Mouse (Mus musculus): ENCODE results near the gene H2afj. TPM values are rescaled to one million over a fixed set of nuclear protein-coding genes. Genes with fewer than 3 reads are reported as not detected.
A peak's percentile ranks its signal among the peaks of the same experiment; 100 is the strongest.

The H2afj gene
- 135 and 139 TPM in 2 replicates for polyA plus RNA-seq (2012; rRNA removed)

GRCm38 (mm10) chr6:136808014-136808417, at the start of gene H2afj:
H2afj (plus strand) TSS chr6:136808244.
- no peak for TF ChIP-seq CTCF (IDR thresholded peaks at IDR 0.05; ENCODE audit: extremely low read depth, insufficient read depth, low read length)
- peak; percentile 35; the same call in 1 of the 2 replicates for TF ChIP-seq POLR2A (IDR thresholded peaks at IDR 0.05; ENCODE audit: extremely low read depth, insufficient read depth, low read length)
- Histone ChIP-seq H3K27ac (ENCODE audit: insufficient read depth, low read length) (peak within 1 kb of the TSS; percentile 47), H3K4me1 (ENCODE audit: control insufficient read depth, insufficient read depth, low read length) (no peaks in the 10 kb centered on the region), H3K4me3 (ENCODE audit: insufficient read depth, low read length) (peak within 1 kb of the TSS; percentile 84)

GRCm38 (mm10) chr6:136763912-136764311, 44.1 kb upstream of the H2afj start:
- TF ChIP-seq CTCF (IDR thresholded peaks at IDR 0.05; ENCODE audit: extremely low read depth, insufficient read depth, low read length) = no peak
- no peak for TF ChIP-seq POLR2A (IDR thresholded peaks at IDR 0.05; ENCODE audit: extremely low read depth, insufficient read depth, low read length)
- Histone ChIP-seq H3K4me1 (ENCODE audit: control insufficient read depth, insufficient read depth, low read length) (no peaks in the 10 kb centered on the region), H3K27ac (ENCODE audit: insufficient read depth, low read length) (no peak overlapping the region), H3K4me3 (ENCODE audit: insufficient read depth, low read length) (no peak overlapping the region)

- TF ChIP-seq CTCF (IDR thresholded peaks at IDR 0.05; ENCODE audit: extremely low read depth, insufficient read depth, low read length) (no peak), POLR2A (IDR thresholded peaks at IDR 0.05; ENCODE audit: extremely low read depth, insufficient read depth, low read length) (no peak)
- Histone ChIP-seq H3K27ac (ENCODE audit: insufficient read depth, low read length) (no peak overlapping the region), H3K4me1 (ENCODE audit: control insufficient read depth, insufficient read depth, low read length) (no peaks in the 10 kb centered on the region), H3K4me3 (ENCODE audit: insufficient read depth, low read length) (no peak overlapping the region)
These were observed 38.9 kb upstream of the H2afj start for GRCm38 (mm10) chr6:136769143-136769542.

GRCm38 (mm10) chr6:136769859-136770258, 38.2 kb upstream of the H2afj start:
- no peaks in the 10 kb centered on the region for H3K4me1 ChIP-seq (ENCODE audit: control insufficient read depth, insufficient read depth, low read length)
- TF ChIP-seq CTCF (IDR thresholded peaks at IDR 0.05; ENCODE audit: extremely low read depth, insufficient read depth, low read length) (no peak), POLR2A (IDR thresholded peaks at IDR 0.05; ENCODE audit: extremely low read depth, insufficient read depth, low read length) (no peak)

GRCm38 (mm10) chr6:136776392-136776791, 31.7 kb upstream of the H2afj start:
- Histone ChIP-seq H3K4me3 (ENCODE audit: insufficient read depth, low read length) (no peak overlapping the region), H3K27ac (ENCODE audit: insufficient read depth, low read length) (no peak overlapping the region), H3K4me1 (ENCODE audit: control insufficient read depth, insufficient read depth, low read length) (no peaks in the 10 kb centered on the region)
- TF ChIP-seq POLR2A (IDR thresholded peaks at IDR 0.05; ENCODE audit: extremely low read depth, insufficient read depth, low read length) = no peak
- TF ChIP-seq CTCF (IDR thresholded peaks at IDR 0.05; ENCODE audit: extremely low read depth, insufficient read depth, low read length) = no peak

More at GRCm38 (mm10) chr6:136769859-136770258, 38.2 kb upstream of the H2afj start:
- no peak overlapping the region for H3K27ac ChIP-seq (ENCODE audit: insufficient read depth, low read length)
- H3K4me3 ChIP-seq (ENCODE audit: insufficient read depth, low read length) = no peak overlapping the region

GRCm38 (mm10) chr6:136781377-136781986, 26.6 kb upstream of the H2afj start, which contains the start of gene Gucy2c:
Gucy2c (minus strand) TSS chr6:136781765.
- Histone ChIP-seq H3K27ac (ENCODE audit: insufficient read depth, low read length) (no peak within 1 kb of the TSS), H3K4me3 (ENCODE audit: insufficient read depth, low read length) (no peak within 1 kb of the TSS), H3K4me1 (ENCODE audit: control insufficient read depth, insufficient read depth, low read length) (no peaks in the 10 kb centered on the region)
- TF ChIP-seq POLR2A (IDR thresholded peaks at IDR 0.05; ENCODE audit: extremely low read depth, insufficient read depth, low read length) (no peak), CTCF (IDR thresholded peaks at IDR 0.05; ENCODE audit: extremely low read depth, insufficient read depth, low read length) (no peak)

- no peak for TF ChIP-seq POLR2A (IDR thresholded peaks at IDR 0.05; ENCODE audit: extremely low read depth, insufficient read depth, low read length)
- no peak for TF ChIP-seq CTCF (IDR thresholded peaks at IDR 0.05; ENCODE audit: extremely low read depth, insufficient read depth, low read length)
- Histone ChIP-seq H3K27ac (ENCODE audit: insufficient read depth, low read length) (no peak overlapping the region), H3K4me1 (ENCODE audit: control insufficient read depth, insufficient read depth, low read length) (no peaks in the 10 kb centered on the region)
These were observed 25.9 kb upstream of the H2afj start for GRCm38 (mm10) chr6:136782146-136782545.

GRCm38 (mm10) chr6:136782761-136783160, 25.3 kb upstream of the H2afj start:
- H3K4me3 ChIP-seq (ENCODE audit: insufficient read depth, low read length) = no peak overlapping the region
- H3K27ac ChIP-seq (ENCODE audit: insufficient read depth, low read length) = no peak overlapping the region
- no peak for TF ChIP-seq POLR2A (IDR thresholded peaks at IDR 0.05; ENCODE audit: extremely low read depth, insufficient read depth, low read length)
- TF ChIP-seq CTCF (IDR thresholded peaks at IDR 0.05; ENCODE audit: extremely low read depth, insufficient read depth, low read length) = no peak
- H3K4me1 ChIP-seq (ENCODE audit: control insufficient read depth, insufficient read depth, low read length) = no peaks in the 10 kb centered on the region

More at GRCm38 (mm10) chr6:136782146-136782545, 25.9 kb upstream of the H2afj start:
- H3K4me3 ChIP-seq (ENCODE audit: insufficient read depth, low read length) = no peak overlapping the region

- TF ChIP-seq POLR2A (IDR thresholded peaks at IDR 0.05; ENCODE audit: extremely low read depth, insufficient read depth, low read length) = no peak
- no peak for TF ChIP-seq CTCF (IDR thresholded peaks at IDR 0.05; ENCODE audit: extremely low read depth, insufficient read depth, low read length)
- H3K27ac ChIP-seq (ENCODE audit: insufficient read depth, low read length) = no peak overlapping the region
- no peaks in the 10 kb centered on the region for H3K4me1 ChIP-seq (ENCODE audit: control insufficient read depth, insufficient read depth, low read length)
- no peak overlapping the region for H3K4me3 ChIP-seq (ENCODE audit: insufficient read depth, low read length)
These were observed 18.6 kb upstream of the H2afj start for GRCm38 (mm10) chr6:136789391-136789971.
